Mouse (Mus musculus) c-Kit-positive CD71-negative TER-119-negative erythroid progenitor cells, embryonic 14.5 days (primary cell): ENCODE results near the gene Gpr132.

Experiments
- DNase-seq: peaks from one replicate; pipeline ENCODE4 v3.0.0-alpha.2; 2013; ENCODE audit warnings: low read depth

The Gpr132 gene

GRCm38 (mm10) chr12:112868178-112869087 is at the start of gene Gpr132:
Gene Gpr132 (minus strand): TSS chr12:112868228.
- no peak for DNase-seq

GRCm38 (mm10) chr12:112917486-112917885 is 49.5 kb upstream of the Gpr132 start:
- DNase-seq: no peak

- DNase-seq: no peak
Observed at GRCm38 (mm10) chr12:112916698-112917400, 48.8 kb upstream of the Gpr132 start.

GRCm38 (mm10) chr12:112915587-112915986 is 47.6 kb upstream of the Gpr132 start:
- no peak for DNase-seq

- DNase-seq: no peak
Observed at GRCm38 (mm10) chr12:112914527-112914926, 46.5 kb upstream of the Gpr132 start.

- no peak for DNase-seq
Observed at GRCm38 (mm10) chr12:112912951-112913745, 45.1 kb upstream of the Gpr132 start.

GRCm38 (mm10) chr12:112911701-112912100 is 43.7 kb upstream of the Gpr132 start:
- no peak for DNase-seq

- no peak for DNase-seq
Observed at GRCm38 (mm10) chr12:112908991-112909390, 41.0 kb upstream of the Gpr132 start.

- no peak for DNase-seq
Observed at GRCm38 (mm10) chr12:112905001-112905400, 37.0 kb upstream of the Gpr132 start.

- DNase-seq: no peak
Observed at GRCm38 (mm10) chr12:112903941-112904340, 35.9 kb upstream of the Gpr132 start.

- DNase-seq: no peak
Observed at GRCm38 (mm10) chr12:112900641-112901040, 32.6 kb upstream of the Gpr132 start.

- DNase-seq: no peak
Observed at GRCm38 (mm10) chr12:112898960-112899359, 30.9 kb upstream of the Gpr132 start.

GRCm38 (mm10) chr12:112898351-112898750 is 30.3 kb upstream of the Gpr132 start:
- no peak for DNase-seq

- peak; percentile 42 for DNase-seq
Observed at GRCm38 (mm10) chr12:112897522-112898212, 29.6 kb upstream of the Gpr132 start.

GRCm38 (mm10) chr12:112894969-112895368 is 26.9 kb upstream of the Gpr132 start:
- no peak for DNase-seq

GRCm38 (mm10) chr12:112894303-112894884 is 26.4 kb upstream of the Gpr132 start:
- no peak for DNase-seq

- DNase-seq: no peak
Observed at GRCm38 (mm10) chr12:112885465-112885864, 17.4 kb upstream of the Gpr132 start.

- DNase-seq: no peak
Observed at GRCm38 (mm10) chr12:112881301-112881815, 13.3 kb upstream of the Gpr132 start.

GRCm38 (mm10) chr12:112880661-112881060 is 12.6 kb upstream of the Gpr132 start:
- DNase-seq: no peak

GRCm38 (mm10) chr12:112879731-112880130 is 11.7 kb upstream of the Gpr132 start:
- no peak for DNase-seq

GRCm38 (mm10) chr12:112877607-112878020 is 9.6 kb upstream of the Gpr132 start:
- DNase-seq: no peak
